22 mouse cellular contexts compared by ENCODE assay signal in the genomic region with DNA sequence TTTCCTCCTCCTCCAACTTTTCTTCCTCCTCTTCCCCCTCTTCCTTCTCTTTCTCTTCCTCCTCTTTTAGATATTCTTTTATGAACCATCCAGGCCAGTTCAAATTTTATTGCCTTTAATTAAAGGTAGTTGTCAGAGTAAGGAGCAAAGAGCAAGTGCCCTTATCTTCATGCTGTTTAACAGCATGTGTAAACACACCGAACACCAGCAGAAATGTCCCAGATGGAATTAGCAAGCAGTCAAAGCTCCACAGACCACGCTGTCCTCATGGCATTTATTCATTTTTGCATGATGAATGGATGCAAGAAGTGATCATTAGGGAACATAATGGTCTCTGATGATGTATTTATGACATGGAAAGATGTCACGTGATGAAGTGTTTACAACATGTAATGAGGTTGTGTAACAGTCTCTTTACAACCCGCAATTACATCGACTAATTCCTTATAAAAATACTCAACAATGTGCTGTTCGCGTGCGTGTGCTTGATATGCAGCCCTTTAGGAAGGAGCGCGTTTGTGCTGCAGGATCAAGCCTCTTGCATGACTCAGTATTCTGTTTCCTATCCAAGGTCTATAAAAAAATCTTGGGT.
DNase-seq lines count a peak whose midpoint lies in the region; ATAC-seq and TF ChIP-seq lines count a peak whose summit lies in the region.
"Had no signal": no experiment of that assay in that cellular context is flagged by ENCODE, and none has a peak within 500 bp of the region (broad histone marks: within the 10 kb centered on the region; RNA-seq: fewer than 3 reads in every experiment).

No protein-coding gene starts in this region.

- H3K9ac ChIP-seq in lung, embryonic 14.5 days: no peak overlapping the region
- H3K9ac ChIP-seq in forebrain, embryonic 16.5 days (replicated peaks; ENCODE audit: low read depth, low read length): no peak overlapping the region
- no peak overlapping the region for H3K9ac ChIP-seq in intestine, embryonic 14.5 days (ENCODE audit: low read length)
- no peak overlapping the region for H3K9ac ChIP-seq in hindbrain, embryonic 16.5 days (ENCODE audit: low read depth, low read length)
- H3K9ac ChIP-seq: embryonic facial prominence, embryonic 12.5 days; heart, embryonic 15.5 days; midbrain, embryonic 12.5 days; stomach, embryonic 15.5 days had no signal

- H3K27me3 ChIP-seq in lung, embryonic 14.5 days (ENCODE audit: insufficient read depth, low read length): no peaks in the 10 kb centered on the region
- H3K27me3 ChIP-seq in forebrain, embryonic 16.5 days (replicated peaks; ENCODE audit: control insufficient read depth, insufficient read depth, low read length): no peaks in the 10 kb centered on the region
- no peaks in the 10 kb centered on the region for H3K27me3 ChIP-seq in intestine, embryonic 14.5 days (replicated peaks; ENCODE audit: control insufficient read depth, insufficient read depth, low read length)
- H3K27me3 ChIP-seq in small intestine, adult 2 months (ENCODE audit: control insufficient read depth, insufficient read depth, low read length): no peaks in the 10 kb centered on the region
- no peaks in the 10 kb centered on the region for H3K27me3 ChIP-seq in hindbrain, embryonic 16.5 days (replicated peaks; ENCODE audit: control insufficient read depth, insufficient read depth, low read length)
- H3K27me3 ChIP-seq: embryonic facial prominence, embryonic 12.5 days; heart, embryonic 15.5 days; midbrain, embryonic 12.5 days; stomach, embryonic 15.5 days had no signal

- no peak for TF ChIP-seq POLR2A in small intestine, adult 2 months (IDR thresholded peaks at IDR 0.05; ENCODE audit: low read depth, low read length)

- H3K27ac ChIP-seq in lung, embryonic 14.5 days (ENCODE audit: low read depth): no peak overlapping the region
- H3K27ac ChIP-seq in forebrain, embryonic 16.5 days (ENCODE audit: low read length): no peak overlapping the region
- H3K27ac ChIP-seq in intestine, embryonic 14.5 days (ENCODE audit: low read depth): no peak overlapping the region
- H3K27ac ChIP-seq in small intestine, adult 2 months (ENCODE audit: insufficient read depth, low read depth, low read length): peak overlapping the region; percentile 80
- no peak overlapping the region for H3K27ac ChIP-seq in hindbrain, embryonic 16.5 days (ENCODE audit: low read depth, low read length)
- H3K27ac ChIP-seq: embryonic facial prominence, embryonic 12.5 days; heart, adult 2 months; heart, embryonic 15.5 days; hindbrain, embryonic 10.5 days; midbrain, embryonic 12.5 days; stomach, embryonic 15.5 days had no signal

- WGBS in lung, embryonic 14.5 days: 27% methylated on average over 10 of the region's 10 CpGs
- WGBS in forebrain, embryonic 16.5 days: 80% methylated on average over 10 of the region's 10 CpGs
- WGBS in intestine, embryonic 14.5 days: 41% methylated on average over 10 of the region's 10 CpGs
- 23% methylated on average over 10 of the region's 10 CpGs for WGBS in small intestine, adult 2 months
- WGBS in hindbrain, embryonic 16.5 days: 82% methylated on average over 10 of the region's 10 CpGs

- H3K4me3 ChIP-seq in lung, embryonic 14.5 days (ENCODE audit: low read depth, low read length): no peak overlapping the region
- no peak overlapping the region for H3K4me3 ChIP-seq in forebrain, embryonic 16.5 days (replicated peaks; ENCODE audit: low read length)
- H3K4me3 ChIP-seq in intestine, embryonic 14.5 days (ENCODE audit: low read depth, low read length): no peak overlapping the region
- H3K4me3 ChIP-seq in small intestine, adult 2 months (ENCODE audit: low read depth, low read length): no peak overlapping the region
- H3K4me3 ChIP-seq in hindbrain, embryonic 16.5 days (ENCODE audit: low read length): no peak overlapping the region
- H3K4me3 ChIP-seq: embryonic facial prominence, embryonic 12.5 days; erythroblast, embryonic 14.5 days; heart, adult 2 months; heart, embryonic 15.5 days; hindbrain, embryonic 10.5 days; midbrain, embryonic 12.5 days; stomach, embryonic 15.5 days had no signal

- H3K4me2 ChIP-seq in lung, embryonic 14.5 days: no peak overlapping the region
- H3K4me2 ChIP-seq in forebrain, embryonic 16.5 days (ENCODE audit: low read length): no peak overlapping the region
- H3K4me2 ChIP-seq in intestine, embryonic 14.5 days (ENCODE audit: low read length): no peak overlapping the region
- H3K4me2 ChIP-seq in hindbrain, embryonic 16.5 days (ENCODE audit: low read length): no peak overlapping the region
- H3K4me2 ChIP-seq: embryonic facial prominence, embryonic 12.5 days; heart, embryonic 15.5 days; liver, embryonic 11.5 days; midbrain, embryonic 12.5 days; stomach, embryonic 15.5 days had no signal

- no peaks in the 10 kb centered on the region for H3K36me3 ChIP-seq in lung, embryonic 14.5 days (ENCODE audit: insufficient read depth)
- H3K36me3 ChIP-seq in forebrain, embryonic 16.5 days (ENCODE audit: control insufficient read depth, insufficient read depth): no peaks in the 10 kb centered on the region
- H3K36me3 ChIP-seq in intestine, embryonic 14.5 days (ENCODE audit: control insufficient read depth, insufficient read depth, low read length): no peaks in the 10 kb centered on the region
- no peaks in the 10 kb centered on the region for H3K36me3 ChIP-seq in small intestine, adult 2 months (ENCODE audit: control insufficient read depth, insufficient read depth, low read length)
- no peaks in the 10 kb centered on the region for H3K36me3 ChIP-seq in hindbrain, embryonic 16.5 days (ENCODE audit: control insufficient read depth, insufficient read depth, low read length)
- H3K36me3 ChIP-seq: embryonic facial prominence, embryonic 12.5 days; heart, embryonic 15.5 days; hindbrain, embryonic 10.5 days; midbrain, embryonic 12.5 days; stomach, embryonic 15.5 days had no signal

- TF ChIP-seq CTCF in lung, embryonic 14.5 days (IDR thresholded peaks at IDR 0.05; ENCODE audit: low read depth): no peak
- no peak for TF ChIP-seq CTCF in small intestine, adult 2 months (IDR thresholded peaks at IDR 0.05; ENCODE audit: extremely low read depth, insufficient read length, insufficient replicate concordance, low read depth, low read length)

- peak; percentile 42 for DNase-seq in lung, embryonic 14.5 days
- no peak for DNase-seq in lung, postnatal 14 days
- no peak for DNase-seq in intestine, embryonic 14.5 days (ENCODE audit: low spot score)
- no peak for DNase-seq in adrenal gland, adult (ENCODE audit: inconsistent age in 2 of 2, low spot score in 1 of 2)
- DNase-seq: adrenal gland, postnatal 10 days; cerebellum, postnatal 10 days; gastrocnemius, postnatal 25 days; heart, adult 2 months; lung, adult 18-20 months; right cerebral cortex, postnatal 14 days; thymus, adult 2 months had no signal

- no peaks in the 10 kb centered on the region for H3K9me3 ChIP-seq in lung, embryonic 14.5 days (ENCODE audit: low read depth, low read length)
- no peaks in the 10 kb centered on the region for H3K9me3 ChIP-seq in forebrain, embryonic 16.5 days (ENCODE audit: control insufficient read depth, low read length)
- no peaks in the 10 kb centered on the region for H3K9me3 ChIP-seq in intestine, embryonic 14.5 days (ENCODE audit: control insufficient read depth, low read length)
- H3K9me3 ChIP-seq in hindbrain, embryonic 16.5 days (ENCODE audit: control insufficient read depth, low read length): no peaks in the 10 kb centered on the region
- H3K9me3 ChIP-seq: embryonic facial prominence, embryonic 12.5 days; heart, embryonic 15.5 days; hindbrain, embryonic 10.5 days; midbrain, embryonic 12.5 days; stomach, embryonic 15.5 days had no signal

- no peaks in the 10 kb centered on the region for H3K4me1 ChIP-seq in lung, embryonic 14.5 days (ENCODE audit: insufficient read depth)
- no peaks in the 10 kb centered on the region for H3K4me1 ChIP-seq in forebrain, embryonic 16.5 days (replicated peaks; ENCODE audit: control insufficient read depth, insufficient read depth, low read length)
- H3K4me1 ChIP-seq in intestine, embryonic 14.5 days (replicated peaks; ENCODE audit: control insufficient read depth, insufficient read depth, low read length): no peaks in the 10 kb centered on the region
- H3K4me1 ChIP-seq in small intestine, adult 2 months (ENCODE audit: control insufficient read depth, insufficient read depth, insufficient read length, low read length): peaks cover 8% of the 10 kb centered on the region; the same call in 1 of the 2 replicates
- H3K4me1 ChIP-seq in hindbrain, embryonic 16.5 days (ENCODE audit: control insufficient read depth, insufficient read depth, low read depth, low read length): no peaks in the 10 kb centered on the region
- H3K4me1 ChIP-seq: embryonic facial prominence, embryonic 12.5 days; heart, embryonic 15.5 days; stomach, embryonic 15.5 days had no signal

- ATAC-seq in lung, embryonic 14.5 days (ENCODE audit: insufficient read depth): peak; percentile 68; the same call in 1 of the 2 replicates
- ATAC-seq in forebrain, embryonic 16.5 days: peak; percentile 52
- peak; percentile 82 for ATAC-seq in intestine, embryonic 14.5 days (replicated peaks; ENCODE audit: low FRiP score, low TSS enrichment, low read depth)
- ATAC-seq in hindbrain, embryonic 16.5 days: no peak
- ATAC-seq: Patski had no signal
